Mouse (Mus musculus) forebrain, embryonic 14.5 days (tissue): Measurements from ENCODE around the gene Rai1. TPM values are rescaled to one million over a fixed set of nuclear protein-coding genes. Genes with fewer than 3 reads are reported as not detected.

Experiments
- ATAC-seq: fragments of 200-750 bp; cut with Nextera tagmentation; 2 replicates; pipeline ENCODE4 v1.8.0; 2017; ENCODE audit warnings: mild to moderate bottlenecking, moderate library complexity
- DNase-seq: peaks from one replicate; pipeline ENCODE4 v3.0.0-alpha.2; 2015; ENCODE audit warnings: low spot score
- H3K27ac ChIP-seq: fragments of 300-500 bp; sonication (generic); 2 replicates; pipeline ENCODE4 v1.5.1; 2014; ENCODE audit warnings: low read depth, mild to moderate bottlenecking, control low read depth, low read length, moderate library complexity
- H3K27me3 ChIP-seq: fragments of 300-500 bp; sonication (generic); replicated peaks from 2 replicates; pipeline ENCODE4 v1.6.1; 2014; ENCODE audit warnings: low read length, control low read depth, mixed read lengths; ENCODE audit not compliant: control insufficient read depth, insufficient read depth
- H3K36me3 ChIP-seq: fragments of 300-500 bp; sonication (generic); 2 replicates; pipeline ENCODE4 v1.6.1; 2014; ENCODE audit warnings: low read length, control low read depth; ENCODE audit not compliant: control insufficient read depth, insufficient read depth
- H3K4me1 ChIP-seq: fragments of 300-500 bp; sonication (generic); 2 replicates; pipeline ENCODE4 v1.6.1; 2014; ENCODE audit warnings: antibody characterized with exemption, low read length, control low read depth; ENCODE audit not compliant: control insufficient read depth, insufficient read depth
- H3K4me2 ChIP-seq: fragments of 300-500 bp; sonication (generic); 2 replicates; pipeline ENCODE4 v1.6.1; 2014; ENCODE audit warnings: mild to moderate bottlenecking, control low read depth, low read length
- H3K4me3 ChIP-seq: fragments of 300-500 bp; sonication (generic); 2 replicates; pipeline ENCODE4 v1.5.1; 2014; ENCODE audit warnings: low read depth, low read length, control low read depth
- H3K9ac ChIP-seq: fragments of 300-500 bp; sonication (generic); 2 replicates; pipeline ENCODE4 v1.6.1; 2014; ENCODE audit warnings: mild to moderate bottlenecking, low read length, control low read depth, moderate library complexity
- H3K9me3 ChIP-seq: fragments of 300-500 bp; sonication (generic); replicated peaks from 2 replicates; pipeline ENCODE4 v1.6.1; 2016; ENCODE audit warnings: low read length, control low read depth, mixed read lengths; ENCODE audit not compliant: control insufficient read depth
- WGBS: fragments of 180-500 bp; shearing (Covaris S2); extraction: QIAGEN DNeasy Blood & Tissue Kit; methylation state at CpG from one replicate; pipeline ENCODE4 v1.1.7; 2014; 5-methylcytosine and 5-hydroxymethylcytosine counted together
- polyA plus RNA-seq: library from polyadenylated mRNA; unstranded; fragments of >200 nt; fragmentation: Nextera tagmentation; extraction: Ambion mirVana; gene quantifications from 2 replicates; pipeline ENCODE4 v1.2.1, GENCODE M21; 2014

Rai1 gene
- polyA plus RNA-seq, 1 experiment from 2014 or later, result 26.4 TPM

- ATAC-seq, result no peak
- Histone ChIP-seq H3K27me3 (no peaks in the 10 kb centered on the region), H3K9me3 (no peaks in the 10 kb centered on the region), H3K36me3 (peaks cover 33% of the 10 kb centered on the region), H3K27ac (no peak overlapping the region; the same call in 1 of the 2 replicates), H3K4me1 (peaks cover 20% of the 10 kb centered on the region), H3K4me2 (no peak overlapping the region), H3K4me3 (no peak overlapping the region), H3K9ac (no peak overlapping the region)
- DNase-seq, result no peak
- 94% methylated on average over 5 of the region's 5 CpGs for WGBS
Observed at GRCm38 (mm10) chr11:60159955-60160354, 55.1 kb downstream of the Rai1 start.

GRCm38 (mm10) chr11:60160454-60161114 lies 55.8 kb downstream of the Rai1 start:
- Histone ChIP-seq H3K36me3 (peaks cover 28% of the 10 kb centered on the region), H3K4me3 (no peak overlapping the region), H3K9ac (0 out of 2 replicates have a peak overlapping the region, but pooled peaks have one; percentile 3), H3K4me2 (no peak overlapping the region), H3K27ac (peak overlapping the region; percentile 63; the same call in 1 of the 2 replicates), H3K9me3 (no peaks in the 10 kb centered on the region), H3K27me3 (no peaks in the 10 kb centered on the region), H3K4me1 (peaks cover 18% of the 10 kb centered on the region)
- 76% methylated on average over 3 of the region's 3 CpGs for WGBS
- ATAC-seq, result no peak
- DNase-seq, result no peak

DNA sequence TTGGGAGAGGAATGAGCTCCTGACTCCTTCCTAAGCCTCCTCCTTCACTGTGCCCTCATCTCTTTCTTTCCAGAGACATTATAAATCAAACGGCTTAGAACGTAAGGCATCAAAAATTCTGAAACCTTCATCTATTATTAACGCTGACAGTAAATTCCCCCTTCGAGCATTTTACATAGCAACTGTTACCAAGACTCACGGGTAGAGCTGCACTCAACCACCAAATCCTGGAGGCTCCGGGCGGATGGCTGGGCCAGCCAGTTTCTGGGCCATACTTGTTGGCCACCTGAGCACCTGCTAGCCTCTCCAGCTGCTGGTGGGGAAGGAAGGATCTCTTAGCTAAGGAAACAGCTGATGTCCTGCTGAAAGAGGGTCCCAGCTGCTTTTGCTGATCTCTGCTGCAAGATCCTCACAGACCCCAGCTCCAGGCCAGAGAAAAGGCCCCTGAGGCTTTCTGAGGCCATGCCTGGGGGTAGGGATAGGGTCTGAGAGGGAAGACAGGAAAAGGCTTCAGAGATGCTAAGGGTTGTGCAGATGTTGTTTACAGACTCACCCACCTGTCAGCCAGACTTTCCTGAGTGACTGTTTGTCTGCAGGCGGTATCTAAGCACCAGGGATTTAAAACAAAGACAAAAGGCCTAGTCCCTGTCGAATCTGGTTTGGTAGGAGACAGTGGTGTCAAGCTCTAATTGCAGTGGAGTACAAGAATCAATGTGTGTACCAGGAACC lies 56.5 kb downstream of the Rai1 start:
- H3K9ac ChIP-seq, result 0 out of 2 replicates have a peak overlapping the region, but pooled peaks have one; percentile 8
- H3K4me3 ChIP-seq, result no peak overlapping the region
- no peak overlapping the region for H3K4me2 ChIP-seq
- no peak for ATAC-seq
- peaks cover 24% of the 10 kb centered on the region for H3K4me1 ChIP-seq
- DNase-seq, result peak; percentile 32
- H3K27ac ChIP-seq, result peak overlapping the region; percentile 70
- H3K27me3 ChIP-seq, result no peaks in the 10 kb centered on the region
- H3K36me3 ChIP-seq, result peaks cover 25% of the 10 kb centered on the region
- WGBS, result 60% methylated on average over 9 of the region's 9 CpGs
- H3K9me3 ChIP-seq, result no peaks in the 10 kb centered on the region

DNA sequence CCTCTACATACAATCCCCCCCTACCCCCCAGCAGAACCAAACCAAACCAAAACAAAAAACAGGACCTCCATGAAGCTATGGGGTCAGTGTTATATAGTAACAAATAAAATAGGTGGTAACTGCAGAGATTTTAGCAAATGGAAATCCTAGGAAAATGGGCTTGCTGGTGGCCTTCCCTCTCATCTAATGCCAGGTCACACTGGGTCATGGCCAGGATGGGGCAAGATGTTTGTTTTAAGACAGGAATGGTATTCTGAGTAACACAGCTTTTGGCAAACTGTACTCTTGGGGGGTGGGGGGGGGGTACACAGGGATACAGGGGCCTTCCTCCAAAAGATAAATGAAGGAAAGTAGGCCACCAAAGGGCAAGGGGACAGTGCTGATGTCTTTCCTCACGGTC lies 57.7 kb downstream of the Rai1 start:
- no peak for DNase-seq
- Histone ChIP-seq H3K4me2 (no peak overlapping the region), H3K9ac (no peak overlapping the region), H3K27ac (no peak overlapping the region), H3K9me3 (no peaks in the 10 kb centered on the region), H3K27me3 (no peaks in the 10 kb centered on the region), H3K36me3 (peaks cover 17% of the 10 kb centered on the region; the same call in 1 of the 2 replicates), H3K4me1 (peaks cover 25% of the 10 kb centered on the region), H3K4me3 (no peak overlapping the region)
- WGBS, result 86% methylated on average over 1 of the region's 1 CpGs
- no peak for ATAC-seq

- DNase-seq (no peak), ATAC-seq (no peak)
Observed at GRCm38 (mm10) chr11:60163362-60163761, 58.5 kb downstream of the Rai1 start.

DNA sequence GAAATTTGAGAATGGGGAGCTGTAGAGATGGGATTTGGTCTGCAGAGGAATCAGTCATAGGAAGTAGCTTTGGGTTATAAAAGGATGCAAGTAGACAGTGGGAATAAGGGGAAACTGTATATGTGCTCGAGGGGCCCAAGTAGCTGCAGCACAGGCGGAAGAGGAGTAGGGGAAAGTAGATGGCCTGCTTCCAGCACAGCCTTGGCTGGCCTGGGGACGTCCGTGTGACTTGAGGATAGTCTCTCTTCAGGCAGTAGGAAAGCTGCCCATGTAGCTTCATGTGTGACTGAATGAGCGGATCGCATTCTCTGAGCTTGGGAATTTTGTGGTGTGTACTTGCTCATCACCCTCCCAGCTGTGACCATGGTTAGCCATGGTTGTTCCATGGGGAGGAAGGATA lies 59.6 kb downstream of the Rai1 start:
- H3K27ac ChIP-seq, result no peak overlapping the region
- no peaks in the 10 kb centered on the region for H3K9me3 ChIP-seq
- 87% methylated on average over 6 of the region's 6 CpGs for WGBS
- DNase-seq (no peak), ATAC-seq (no peak)
- H3K27me3 ChIP-seq, result no peaks in the 10 kb centered on the region
- no peak overlapping the region for H3K9ac ChIP-seq
- no peak overlapping the region for H3K4me3 ChIP-seq
- H3K36me3 ChIP-seq, result peaks cover 17% of the 10 kb centered on the region; the same call in 1 of the 2 replicates
- H3K4me2 ChIP-seq, result no peak overlapping the region
- H3K4me1 ChIP-seq, result peaks cover 32% of the 10 kb centered on the region

More at GRCm38 (mm10) chr11:60163362-60163761, 58.5 kb downstream of the Rai1 start:
- Histone ChIP-seq H3K27ac (no peak overlapping the region), H3K36me3 (peaks cover 17% of the 10 kb centered on the region; the same call in 1 of the 2 replicates), H3K9ac (no peak overlapping the region), H3K4me3 (no peak overlapping the region), H3K4me1 (peaks cover 26% of the 10 kb centered on the region), H3K27me3 (no peaks in the 10 kb centered on the region), H3K9me3 (no peaks in the 10 kb centered on the region), H3K4me2 (no peak overlapping the region)
- 95% methylated on average over 4 of the region's 4 CpGs for WGBS

DNA sequence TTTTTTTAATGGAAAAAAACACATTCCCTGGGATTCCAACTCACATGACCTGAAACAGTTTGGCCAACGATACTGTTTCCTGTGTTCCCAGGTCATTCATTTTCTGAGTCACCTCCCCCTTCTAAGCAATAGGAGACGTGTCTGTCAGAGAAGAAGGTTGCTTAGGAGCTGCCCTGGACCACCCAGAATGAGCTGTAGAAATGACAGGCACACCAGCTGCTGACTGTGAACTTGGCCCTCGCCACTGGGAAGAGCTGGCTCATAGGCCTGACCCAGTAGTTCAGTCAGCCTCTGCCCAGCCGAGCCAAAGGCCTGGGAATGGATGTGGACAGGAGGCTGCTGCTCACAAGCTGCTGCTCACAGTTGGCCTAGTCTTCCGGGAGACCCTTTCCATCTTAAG lies 60.3 kb downstream of the Rai1 start:
- no peaks in the 10 kb centered on the region for H3K27me3 ChIP-seq
- 53% methylated on average over 5 of the region's 5 CpGs for WGBS
- peaks cover 32% of the 10 kb centered on the region for H3K4me1 ChIP-seq
- H3K9ac ChIP-seq, result no peak overlapping the region
- no peak for ATAC-seq
- no peak overlapping the region for H3K4me2 ChIP-seq
- H3K4me3 ChIP-seq, result no peak overlapping the region
- no peak for DNase-seq
- H3K9me3 ChIP-seq, result no peaks in the 10 kb centered on the region
- peaks cover 14% of the 10 kb centered on the region; the same call in 1 of the 2 replicates for H3K36me3 ChIP-seq
- H3K27ac ChIP-seq, result no peak overlapping the region

DNA sequence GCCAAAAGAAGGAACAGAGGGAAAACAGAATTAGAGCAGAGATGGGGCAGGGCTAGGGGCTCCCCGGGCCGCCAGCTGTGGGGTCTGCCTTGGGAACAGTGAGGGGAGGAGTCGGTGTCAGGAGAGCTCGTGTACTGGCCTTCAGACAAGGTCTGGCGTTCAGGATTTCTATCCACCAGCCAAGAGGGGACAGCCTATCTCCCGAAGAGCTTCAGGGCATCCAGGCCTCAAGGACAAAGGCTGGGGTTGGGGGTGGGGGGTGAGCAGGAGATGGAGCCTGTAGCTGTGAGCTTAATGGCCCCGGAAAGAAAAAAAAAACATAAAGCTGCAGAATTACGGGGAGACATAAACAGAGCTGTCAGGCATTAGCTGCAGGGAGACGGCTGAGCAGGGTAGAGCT lies 64.0 kb downstream of the Rai1 start:
- Histone ChIP-seq H3K27me3 (no peaks in the 10 kb centered on the region), H3K4me2 (no peak overlapping the region), H3K36me3 (0 out of 2 replicates have a peak, but pooled peaks cover 2% of the 10 kb centered on the region), H3K4me3 (no peak overlapping the region), H3K27ac (peak overlapping the region; percentile 24; the same call in 1 of the 2 replicates), H3K9me3 (no peaks in the 10 kb centered on the region), H3K9ac (peak overlapping the region; percentile 41), H3K4me1 (peaks cover 16% of the 10 kb centered on the region)
- WGBS, result 21% methylated on average over 9 of the region's 9 CpGs
- ATAC-seq (no peak), DNase-seq (no peak)

DNA sequence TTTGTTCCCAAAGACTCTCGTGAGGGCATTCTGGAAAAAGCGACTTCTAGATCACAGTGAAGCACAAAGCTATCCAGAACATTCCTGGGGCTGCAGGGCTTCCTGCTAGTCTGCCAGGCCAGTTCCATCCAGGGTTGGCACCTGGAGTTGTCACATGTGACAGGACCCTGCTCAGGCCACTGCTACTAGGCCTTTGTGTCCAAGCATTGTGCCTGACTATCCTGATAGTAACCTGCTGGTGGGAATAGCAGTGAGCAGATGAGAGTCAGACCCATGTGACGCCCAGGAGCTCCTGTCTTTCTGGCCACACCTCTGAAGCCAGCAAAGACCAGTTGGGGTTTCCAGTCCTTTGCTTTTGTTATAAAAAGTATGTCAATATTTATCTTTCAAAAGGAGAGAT lies 67.3 kb downstream of the Rai1 start:
- no peaks in the 10 kb centered on the region for H3K9me3 ChIP-seq
- peaks cover 21% of the 10 kb centered on the region for H3K4me1 ChIP-seq
- H3K9ac ChIP-seq, result no peak overlapping the region
- no peak overlapping the region for H3K4me2 ChIP-seq
- H3K27ac ChIP-seq, result no peak overlapping the region
- no peak overlapping the region for H3K4me3 ChIP-seq
- H3K27me3 ChIP-seq, result no peaks in the 10 kb centered on the region
- DNase-seq, result no peak
- 0 out of 2 replicates have a peak, but pooled peaks cover 3% of the 10 kb centered on the region for H3K36me3 ChIP-seq
- ATAC-seq, result no peak
- WGBS, result 90% methylated on average over 3 of the region's 3 CpGs
